Mouse (Mus musculus): ENCODE data around the gene Hspa12a. TPM values are rescaled to one million over a fixed set of nuclear protein-coding genes. Genes with fewer than 3 reads are reported as not detected.

The Hspa12a gene
- 10 to 100 TPM; 37.5 to 46.5 TPM for total RNA-seq (2021)
- long read RNA-seq, experiment 1, full-length matches to known transcripts = 6 of 15 reads
- long read RNA-seq, experiment 1, partial matches to known transcripts = 2 of 15 reads
- long read RNA-seq, experiment 1, other reads (novel, unspliced or antisense) = 7 of 15 reads
- long read RNA-seq, experiment 2, full-length matches to known transcripts = 2 of 5 reads
- long read RNA-seq, experiment 2, partial matches to known transcripts = 0 of 5 reads
- long read RNA-seq, experiment 2, other reads (novel, unspliced or antisense) = 3 of 5 reads

DNA sequence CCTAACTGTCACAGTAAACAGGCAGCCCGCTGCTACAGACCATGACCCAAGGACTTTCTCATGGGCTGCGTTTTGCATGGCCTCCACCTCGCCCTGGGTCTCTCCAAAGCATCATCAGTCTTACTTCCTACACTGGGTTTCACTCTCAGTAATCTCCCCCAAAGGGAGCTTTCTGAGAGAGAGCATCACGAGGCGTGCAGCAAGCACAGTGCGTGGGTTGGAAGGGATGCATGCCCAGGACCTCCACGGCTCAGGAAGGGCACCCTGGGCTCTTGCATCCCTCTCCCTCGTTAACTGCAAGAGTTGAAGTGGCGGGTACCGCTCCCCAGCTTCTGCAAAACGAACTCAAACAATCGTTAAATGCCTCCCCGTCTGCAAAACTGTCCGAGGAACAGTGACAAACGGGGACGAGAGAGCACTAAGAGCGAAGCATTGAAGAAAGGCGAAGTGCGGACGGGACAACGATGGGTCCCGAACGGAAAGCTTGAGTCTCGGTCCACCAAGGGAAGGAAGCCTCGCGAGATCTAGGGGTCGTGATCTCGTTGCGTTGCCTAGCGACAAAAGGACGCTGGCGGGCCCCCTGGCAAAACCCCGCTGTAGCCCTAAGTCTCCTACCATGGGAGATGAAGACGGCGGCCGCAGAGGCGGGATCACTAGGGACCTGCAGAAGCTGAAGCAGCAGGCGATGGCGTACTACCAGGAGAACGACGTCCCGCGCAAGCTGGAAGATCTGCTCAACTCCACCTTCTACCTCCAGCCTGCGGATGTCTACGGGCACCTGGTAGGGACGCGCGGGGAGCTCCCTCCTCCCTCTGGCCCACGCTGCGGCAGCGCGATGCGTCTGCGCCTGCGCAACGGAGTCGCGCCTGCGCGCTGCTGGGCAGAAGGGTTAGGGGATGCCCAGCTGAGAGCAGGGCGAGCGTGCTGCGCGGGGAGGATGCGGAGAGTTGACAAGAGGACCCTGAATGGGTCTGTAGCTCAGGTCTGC, at the start of gene Hspa12a, which contains the start of gene Eno4:
Hspa12a (minus strand) TSS at position 814 of the 988 bp plus-strand sequence.
Eno4 (plus strand) TSS at position 585 of the 988 bp plus-strand sequence.
- peak; percentile 95 for DNase-seq

- no peak for DNase-seq
Measured at GRCm38 (mm10) chr19:58981571-58981970, 38.1 kb upstream of the Hspa12a start.

- DNase-seq = no peak
Measured at GRCm38 (mm10) chr19:58980056-58980440, 36.6 kb upstream of the Hspa12a start.

DNA sequence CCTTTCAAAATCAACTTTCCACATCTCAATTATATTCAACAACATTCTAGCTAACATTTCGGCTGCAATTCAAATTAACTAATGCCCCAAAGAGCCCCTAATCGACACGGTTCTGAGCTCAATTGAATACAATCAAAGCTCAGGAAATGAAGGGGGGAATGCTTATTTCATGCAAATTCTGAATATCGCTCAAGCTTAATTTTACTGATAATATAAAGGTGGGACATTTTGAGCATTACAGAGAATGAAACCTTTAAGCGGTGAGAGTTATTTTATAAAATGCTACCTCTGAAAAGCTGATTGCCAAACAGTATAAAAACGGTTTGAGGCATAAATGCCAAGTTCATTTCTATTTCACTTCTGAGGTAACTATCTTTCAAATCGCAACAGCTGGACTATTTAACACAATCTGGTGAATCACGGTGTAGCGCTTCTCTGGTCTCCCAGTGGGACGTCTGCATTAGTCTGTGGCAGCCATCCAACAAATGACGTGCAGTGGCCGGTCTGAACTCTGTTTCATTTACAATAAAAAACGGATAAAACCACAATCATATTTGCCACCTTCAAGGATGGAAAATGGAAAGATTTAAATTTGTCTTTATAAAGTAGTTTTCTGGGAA, 36.1 kb upstream of the Hspa12a start:
- DNase-seq = peak; percentile 73

DNA sequence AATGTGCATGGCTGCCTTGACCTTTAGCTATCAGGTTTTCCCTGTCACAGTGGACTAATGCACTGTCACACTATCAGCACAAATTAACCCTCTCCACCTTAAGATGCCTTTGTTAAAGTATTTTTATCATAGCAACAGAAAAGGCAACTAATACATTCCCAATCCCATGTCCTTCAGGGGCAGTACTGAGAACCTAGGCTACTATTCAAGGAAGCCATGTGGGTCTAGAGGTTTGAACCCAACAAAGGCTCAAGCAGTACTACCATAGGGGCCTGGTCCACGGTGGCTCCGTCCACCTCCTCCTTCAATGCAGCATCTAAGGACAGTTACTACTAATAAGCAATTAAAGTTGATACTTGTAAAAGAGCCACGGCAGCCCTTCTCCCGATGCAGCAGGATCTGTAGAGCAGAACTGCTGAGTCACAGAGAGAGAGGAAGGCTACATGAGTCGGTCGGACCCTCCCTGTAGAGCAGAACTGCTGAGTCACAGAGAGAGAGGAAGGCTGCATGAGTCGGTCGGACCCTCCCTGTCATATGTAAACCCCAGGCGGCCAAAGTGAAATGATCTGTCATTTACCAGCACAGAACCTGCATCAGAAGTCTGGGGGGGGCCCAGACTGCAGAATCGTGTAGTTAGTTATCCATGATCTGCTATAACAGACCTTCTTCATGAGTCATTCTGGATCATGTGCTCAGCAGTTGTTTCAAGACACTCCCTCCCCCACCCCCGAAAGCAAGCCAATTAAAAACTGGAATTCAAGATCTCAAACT, 35.1 kb upstream of the Hspa12a start:
- peak; percentile 34 for DNase-seq

DNA sequence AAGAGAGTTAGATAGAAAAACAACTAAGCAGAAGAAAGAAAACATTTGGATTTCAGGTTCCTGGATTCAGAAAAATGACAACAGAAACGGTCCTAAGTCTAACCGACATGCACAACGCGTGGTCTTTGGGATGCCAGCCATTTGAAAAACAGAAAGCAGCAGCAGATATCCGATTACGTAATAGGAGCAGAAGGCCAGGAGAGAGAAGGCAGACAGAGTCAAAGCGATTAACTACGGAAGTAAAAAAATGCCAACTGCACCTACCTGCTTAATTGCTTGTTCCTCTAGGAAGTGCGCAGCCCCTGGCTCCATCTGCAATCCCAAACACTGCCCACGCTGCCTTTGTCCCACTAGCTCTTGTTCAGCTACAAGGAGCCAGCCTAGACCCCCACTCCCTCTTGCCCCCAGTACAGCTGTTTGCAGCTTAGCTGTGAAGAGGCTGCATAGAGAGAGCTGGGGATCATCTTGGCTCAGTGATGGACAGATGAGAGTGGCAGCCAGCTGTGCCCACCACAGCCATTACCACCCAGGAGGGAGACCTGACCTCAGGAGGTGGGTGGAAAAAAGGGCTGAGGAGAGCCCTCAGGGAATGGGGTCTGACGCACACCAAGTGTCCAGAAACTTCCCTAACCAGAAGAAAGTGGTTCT, 31.9 kb upstream of the Hspa12a start:
- DNase-seq = no peak

DNA sequence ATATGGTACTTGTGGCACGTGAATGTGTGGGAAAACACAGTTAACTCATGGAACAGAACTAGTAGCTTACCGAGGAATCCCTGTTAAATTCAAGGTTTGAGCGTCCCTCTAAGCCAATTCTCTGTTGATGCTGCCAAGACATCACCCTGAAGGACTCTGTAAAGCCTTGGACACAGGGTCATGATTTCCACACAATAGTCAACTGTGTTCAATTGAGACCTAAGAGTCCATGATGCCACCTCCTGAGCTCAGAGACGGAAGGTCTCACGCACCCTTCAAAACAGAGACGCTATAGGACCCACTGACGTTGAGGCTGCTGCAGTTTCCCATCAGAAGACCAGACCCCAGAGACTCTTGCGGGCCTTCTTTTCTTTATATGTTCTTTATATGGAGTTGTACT, 30.7 kb upstream of the Hspa12a start:
- peak; percentile 12 for DNase-seq

GRCm38 (mm10) chr19:58970826-58971225, 27.4 kb upstream of the Hspa12a start:
- no peak for DNase-seq

- DNase-seq = no peak
Measured at GRCm38 (mm10) chr19:58968731-58969506, 25.5 kb upstream of the Hspa12a start.

DNA sequence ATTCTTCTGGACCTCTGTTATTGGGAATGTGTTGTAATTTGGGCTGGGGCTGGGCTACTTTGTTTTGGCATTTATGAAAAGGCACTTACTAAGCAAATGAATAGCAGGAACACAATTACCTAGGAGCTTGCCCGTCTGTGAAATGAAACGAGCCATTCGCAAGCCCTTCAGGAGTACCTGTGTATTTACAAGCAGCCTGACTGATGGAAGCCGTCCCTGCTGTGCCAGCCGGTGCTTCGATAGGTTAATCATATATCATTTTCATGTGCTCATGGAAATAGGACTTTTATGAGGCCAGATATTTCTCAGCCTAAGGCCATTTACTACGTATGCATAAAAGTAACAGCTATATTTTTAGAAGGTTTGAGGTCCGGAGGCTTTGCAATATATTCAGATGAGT, 19.6 kb upstream of the Hspa12a start:
- no peak for DNase-seq

DNA sequence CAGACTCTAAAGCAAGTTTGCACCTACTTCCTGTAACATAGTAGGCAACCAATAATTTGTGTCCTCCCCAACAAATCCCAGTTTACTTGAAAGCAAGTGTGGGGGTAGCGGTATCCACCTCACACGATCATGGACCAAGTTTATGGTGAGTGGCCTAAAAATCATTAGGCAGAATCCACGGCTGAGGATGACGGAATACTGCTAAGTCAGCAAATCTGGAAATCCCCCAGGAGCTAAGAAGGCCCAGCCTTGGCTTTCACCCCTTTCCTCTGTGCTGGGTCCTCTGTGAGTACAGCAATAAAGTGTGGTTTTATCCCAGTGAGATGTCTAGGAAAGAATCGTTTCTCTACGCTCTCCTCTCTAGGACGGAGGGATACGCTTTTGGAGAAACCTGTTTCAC, 11.3 kb upstream of the Hspa12a start:
- DNase-seq = no peak

GRCm38 (mm10) chr19:58952236-58952635, 8.8 kb upstream of the Hspa12a start:
- no peak for DNase-seq

GRCm38 (mm10) chr19:58951521-58951920, 8.1 kb upstream of the Hspa12a start:
- no peak for DNase-seq

GRCm38 (mm10) chr19:58945959-58946358, 2.5 kb upstream of the Hspa12a start:
- no peak for DNase-seq

DNA sequence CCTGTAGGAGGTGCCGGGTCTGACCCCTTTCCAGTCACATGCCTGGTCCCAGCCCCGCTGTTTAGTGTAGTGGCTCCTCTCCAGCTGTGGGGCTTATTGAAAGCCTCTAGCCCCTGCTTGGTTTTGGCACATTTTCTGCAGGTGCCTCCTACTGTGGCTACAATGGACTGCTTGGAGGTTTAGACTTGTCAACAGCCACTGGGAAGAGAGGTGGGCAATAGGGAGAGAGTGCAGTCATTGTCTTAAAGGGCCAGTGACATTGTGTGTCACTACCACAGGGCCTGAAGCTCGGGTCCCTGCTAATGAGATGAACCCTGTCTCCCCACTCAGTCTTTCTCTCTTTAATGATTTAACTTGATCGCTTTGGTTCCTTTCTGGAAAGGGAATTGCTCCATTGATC, 10.4 kb downstream of the Hspa12a start:
- no peak for DNase-seq

- DNase-seq = no peak
Measured at GRCm38 (mm10) chr19:58931081-58931800, 12.2 kb downstream of the Hspa12a start.

- no peak for DNase-seq
Measured at GRCm38 (mm10) chr19:58919148-58919547, 24.3 kb downstream of the Hspa12a start.

- DNase-seq = peak; percentile 14
Measured at GRCm38 (mm10) chr19:58918597-58918996, 24.9 kb downstream of the Hspa12a start.

- DNase-seq = no peak
Measured at GRCm38 (mm10) chr19:58913301-58913700, 30.2 kb downstream of the Hspa12a start.

DNA sequence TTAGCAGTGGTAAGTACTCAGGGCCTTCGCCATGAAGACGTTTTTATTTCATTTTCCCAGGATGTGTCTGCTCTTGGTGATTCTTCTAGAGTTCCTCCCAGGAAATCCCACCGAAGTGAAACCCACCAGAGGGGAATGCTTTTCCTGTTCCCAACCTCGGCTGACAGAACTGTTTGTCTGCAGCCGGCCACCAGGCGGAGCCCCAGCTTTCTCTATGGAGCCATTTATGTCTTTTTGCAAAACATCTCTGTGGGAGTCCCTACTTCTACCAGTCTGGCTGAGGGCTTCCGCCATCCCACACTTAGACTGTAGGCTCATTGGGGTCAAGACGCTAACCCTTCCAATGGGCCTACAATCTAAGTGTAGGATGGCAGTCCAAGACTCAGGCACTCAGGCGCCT, 32.1 kb downstream of the Hspa12a start:
- DNase-seq = peak; percentile 80

Measured in adrenal gland, postnatal 10 days (tissue).